Mouse (Mus musculus) neural tube, embryonic 11.5 days (tissue): Measurements from ENCODE around the gene Isyna1. TPM values are rescaled to one million over a fixed set of nuclear protein-coding genes. Genes with fewer than 3 reads are reported as not detected.
A peak's percentile ranks its signal among the peaks of the same experiment; 100 is the strongest.
"Not testable (repeated sequence)": the region's sequence is repeated elsewhere in the genome, so short reads cannot be mapped to it uniquely, and the experiment has no call there.

Experiments
- ATAC-seq: fragments of 200-750 bp; cut with Nextera tagmentation; 2 replicates; pipeline ENCODE4 v1.8.0; 2017; ENCODE audit warnings: moderate number of reproducible peaks, mild to moderate bottlenecking, moderate TSS enrichment, moderate library complexity; ENCODE audit not compliant: insufficient read depth, low FRiP score, low TSS enrichment
- DNase-seq: peaks from one replicate; pipeline ENCODE4 v3.0.0-alpha.2; 2015; ENCODE audit warnings: low spot score
- H3K27ac ChIP-seq: fragments of 300-500 bp; sonication (generic); 2 replicates; pipeline ENCODE4 v1.5.1; 2014; ENCODE audit warnings: low read depth, mild to moderate bottlenecking, low read length
- H3K27me3 ChIP-seq: fragments of 300-500 bp; sonication (generic); 2 replicates; pipeline ENCODE4 v1.6.1; 2014; ENCODE audit warnings: mild to moderate bottlenecking, low read length, mixed read lengths; ENCODE audit not compliant: control insufficient read depth, insufficient read depth
- H3K36me3 ChIP-seq: fragments of 300-500 bp; sonication (generic); 2 replicates; pipeline ENCODE4 v1.6.1; 2014; ENCODE audit warnings: mild to moderate bottlenecking, low read length, moderate library complexity, mixed read lengths; ENCODE audit not compliant: control insufficient read depth, insufficient read depth
- H3K4me1 ChIP-seq: fragments of 300-500 bp; sonication (generic); 2 replicates; pipeline ENCODE4 v1.6.1; 2014; ENCODE audit warnings: low read length, mixed read lengths; ENCODE audit not compliant: control insufficient read depth, insufficient read depth
- H3K4me2 ChIP-seq: fragments of 300-500 bp; sonication (generic); 2 replicates; pipeline ENCODE4 v1.6.1; 2014; ENCODE audit warnings: low read depth, mild to moderate bottlenecking, moderate library complexity
- H3K4me3 ChIP-seq: fragments of 300-500 bp; sonication (generic); 2 replicates; pipeline ENCODE4 v1.5.1; 2014; ENCODE audit warnings: low read depth, low read length
- H3K9ac ChIP-seq: fragments of 300-500 bp; sonication (generic); 2 replicates; pipeline ENCODE4 v1.6.1; 2014; ENCODE audit warnings: mild to moderate bottlenecking, low read length
- H3K9me3 ChIP-seq: fragments of 300-500 bp; sonication (generic); 2 replicates; pipeline ENCODE4 v1.6.1; 2016; ENCODE audit warnings: low read length; ENCODE audit not compliant: control insufficient read depth
- WGBS: fragments of 180-500 bp; shearing (Covaris S2); extraction: QIAGEN DNeasy Blood & Tissue Kit; methylation state at CpG from one replicate; pipeline ENCODE4 v1.1.7; 2014; 5-methylcytosine and 5-hydroxymethylcytosine counted together
- polyA plus RNA-seq: library from polyadenylated mRNA; unstranded; fragments of >200 nt; fragmentation: Nextera tagmentation; extraction: Ambion mirVana; gene quantifications from 2 replicates; pipeline ENCODE4 v1.2.1, GENCODE M21; 2014

Gene Isyna1
- polyA plus RNA-seq, 1 experiment from 2014 or later = 87.9 TPM

GRCm38 (mm10) chr8:70584606-70585257 is 9.4 kb upstream of the Isyna1 start:
- H3K4me3 ChIP-seq = no peak overlapping the region
- peaks cover 23% of the 10 kb centered on the region for H3K36me3 ChIP-seq
- no peak overlapping the region for H3K9ac ChIP-seq
- no peak overlapping the region for H3K4me2 ChIP-seq
- no peaks in the 10 kb centered on the region for H3K4me1 ChIP-seq
- WGBS = 94% methylated on average over 9 of the region's 9 CpGs
- no peak overlapping the region for H3K27ac ChIP-seq
- DNase-seq (no peak), ATAC-seq (no peak)
- no peaks in the 10 kb centered on the region for H3K27me3 ChIP-seq
- no peaks in the 10 kb centered on the region for H3K9me3 ChIP-seq

- H3K9ac ChIP-seq = no peak overlapping the region
- H3K36me3 ChIP-seq = peaks cover 23% of the 10 kb centered on the region
- no peak overlapping the region for H3K4me2 ChIP-seq
- WGBS = 46% methylated on average over 7 of the region's 7 CpGs
- no peak overlapping the region for H3K4me3 ChIP-seq
- H3K9me3 ChIP-seq = no peaks in the 10 kb centered on the region
- H3K27me3 ChIP-seq = no peaks in the 10 kb centered on the region
- no peak for ATAC-seq
- no peaks in the 10 kb centered on the region for H3K4me1 ChIP-seq
- no peak overlapping the region for H3K27ac ChIP-seq
- DNase-seq = peak; percentile 60
Observed at GRCm38 (mm10) chr8:70585258-70585652, 8.9 kb upstream of the Isyna1 start.

- H3K27ac ChIP-seq, H3K9ac ChIP-seq, H3K9me3 ChIP-seq, ATAC-seq, H3K4me2 ChIP-seq, H3K27me3 ChIP-seq, H3K4me1 ChIP-seq, H3K4me3 ChIP-seq, DNase-seq: not testable (repeated sequence)
- peaks cover 15% of the 10 kb centered on the region for H3K36me3 ChIP-seq
- 92% methylated on average over 4 of the region's 4 CpGs for WGBS
Observed at GRCm38 (mm10) chr8:70587955-70588354, 6.2 kb upstream of the Isyna1 start.

- Histone ChIP-seq H3K9ac (no peak overlapping the region), H3K9me3 (no peaks in the 10 kb centered on the region), H3K27me3 (no peaks in the 10 kb centered on the region), H3K27ac (no peak overlapping the region), H3K4me1 (peaks cover 11% of the 10 kb centered on the region), H3K4me3 (no peak overlapping the region), H3K36me3 (peaks cover 6% of the 10 kb centered on the region; the same call in 1 of the 2 replicates), H3K4me2 (no peak overlapping the region)
- ATAC-seq (no peak), DNase-seq (no peak)
- WGBS = 90% methylated on average over 12 of the region's 12 CpGs
Observed at GRCm38 (mm10) chr8:70591569-70591968, 2.6 kb upstream of the Isyna1 start.

GRCm38 (mm10) chr8:70593173-70593572 is 1.0 kb upstream of the Isyna1 start:
- no peak overlapping the region for H3K9ac ChIP-seq
- 41% methylated on average over 8 of the region's 8 CpGs for WGBS

GRCm38 (mm10) chr8:70594621-70595564 is 720 bp downstream of the Isyna1 start:
- H3K9ac ChIP-seq = peak overlapping the region; percentile 70
- WGBS = 8% methylated on average over 81 of the region's 82 CpGs
- peaks cover 6% of the 10 kb centered on the region for H3K36me3 ChIP-seq
- 0 out of 2 replicates have a peak, but pooled peaks cover 7% of the 10 kb centered on the region for H3K27me3 ChIP-seq
- peak; percentile 11; the same call in 1 of the 2 replicates for ATAC-seq
- H3K4me1 ChIP-seq = peaks cover 36% of the 10 kb centered on the region
- H3K27ac ChIP-seq = 0 out of 2 replicates have a peak overlapping the region, but pooled peaks have one; percentile 39
- H3K9me3 ChIP-seq = no peaks in the 10 kb centered on the region
- H3K4me3 ChIP-seq = peak overlapping the region; percentile 61
- DNase-seq = peak; percentile 48
- H3K4me2 ChIP-seq = peak overlapping the region; percentile 99

More at GRCm38 (mm10) chr8:70593173-70593572, 1.0 kb upstream of the Isyna1 start:
- Histone ChIP-seq H3K4me3 (no peak overlapping the region), H3K27ac (0 out of 2 replicates have a peak overlapping the region, but pooled peaks have one; percentile 14), H3K9me3 (no peaks in the 10 kb centered on the region), H3K4me2 (no peak overlapping the region; the same call in 1 of the 2 replicates), H3K4me1 (peaks cover 22% of the 10 kb centered on the region), H3K27me3 (no peaks in the 10 kb centered on the region), H3K36me3 (peaks cover 6% of the 10 kb centered on the region; the same call in 1 of the 2 replicates)
- ATAC-seq (no peak), DNase-seq (no peak)

GRCm38 (mm10) chr8:70595811-70596210 is 1.6 kb downstream of the Isyna1 start:
- ATAC-seq = no peak
- no peak overlapping the region for H3K4me2 ChIP-seq
- no peak for DNase-seq
- H3K27ac ChIP-seq = no peak overlapping the region
- no peaks in the 10 kb centered on the region for H3K9me3 ChIP-seq
- H3K36me3 ChIP-seq = peaks cover 6% of the 10 kb centered on the region
- H3K4me3 ChIP-seq = no peak overlapping the region
- 0 out of 2 replicates have a peak, but pooled peaks cover 7% of the 10 kb centered on the region for H3K27me3 ChIP-seq
- 95% methylated on average over 12 of the region's 12 CpGs for WGBS
- H3K4me1 ChIP-seq = peaks cover 46% of the 10 kb centered on the region
- H3K9ac ChIP-seq = no peak overlapping the region

GRCm38 (mm10) chr8:70596216-70596615 is 2.0 kb downstream of the Isyna1 start:
- no peak overlapping the region for H3K4me3 ChIP-seq
- 0 out of 2 replicates have a peak, but pooled peaks cover 7% of the 10 kb centered on the region for H3K27me3 ChIP-seq
- no peak overlapping the region for H3K27ac ChIP-seq
- no peak for ATAC-seq
- WGBS = 90% methylated on average over 18 of the region's 18 CpGs
- H3K36me3 ChIP-seq = peaks cover 6% of the 10 kb centered on the region
- H3K9ac ChIP-seq = no peak overlapping the region
- H3K4me2 ChIP-seq = no peak overlapping the region
- H3K9me3 ChIP-seq = no peaks in the 10 kb centered on the region
- no peak for DNase-seq
- H3K4me1 ChIP-seq = peaks cover 48% of the 10 kb centered on the region
